Comparison of ENCODE assay signal across 20 mouse cellular contexts in the genomic region with DNA sequence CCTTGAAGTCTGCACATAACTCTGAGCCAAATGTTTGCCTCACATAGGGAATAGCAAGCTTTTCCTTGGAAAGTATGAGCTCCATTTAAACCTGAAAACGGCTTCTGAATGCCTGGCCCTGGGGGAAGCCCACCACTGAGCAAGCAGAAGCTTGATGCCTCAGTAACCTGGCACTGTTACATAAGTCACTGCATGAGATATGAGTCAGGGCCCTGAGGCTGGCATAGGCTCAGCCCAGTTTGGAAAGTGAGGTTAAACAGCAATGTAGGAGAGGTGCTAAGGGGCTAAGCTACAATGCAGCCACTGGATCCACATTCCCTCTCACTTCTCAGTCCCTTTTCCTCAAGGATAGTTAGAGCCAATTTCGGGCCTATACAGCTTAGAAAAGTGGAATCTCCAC. TPM values are rescaled to one million over a fixed set of nuclear protein-coding genes. Genes with fewer than 3 reads are reported as not detected.
DNase-seq lines count a peak whose midpoint lies in the region; ATAC-seq lines count a peak whose summit lies in the region.
"Had no signal": no experiment of that assay in that cellular context is flagged by ENCODE, and none has a peak within 500 bp of the region (broad histone marks: within the 10 kb centered on the region; RNA-seq: fewer than 3 reads in every experiment).

No protein-coding gene starts in this region.

- H3K4me1 ChIP-seq in heart, embryonic 12.5 days (replicated peaks): no peaks in the 10 kb centered on the region
- no peaks in the 10 kb centered on the region for H3K4me1 ChIP-seq in hindbrain, embryonic 12.5 days
- H3K4me1 ChIP-seq: hindbrain, embryonic 15.5 days; lung, embryonic 15.5 days had no signal

- 0 out of 2 replicates have a peak, but pooled peaks cover 2% of the 10 kb centered on the region for H3K9me3 ChIP-seq in heart, embryonic 12.5 days (replicated peaks)
- H3K9me3 ChIP-seq in hindbrain, embryonic 12.5 days (replicated peaks): no peaks in the 10 kb centered on the region
- H3K9me3 ChIP-seq: hindbrain, embryonic 15.5 days; lung, embryonic 15.5 days had no signal

- H3K36me3 ChIP-seq in heart, embryonic 12.5 days: peaks cover 4% of the 10 kb centered on the region; the same call in 1 of the 2 replicates
- no peaks in the 10 kb centered on the region for H3K36me3 ChIP-seq in hindbrain, embryonic 12.5 days
- H3K36me3 ChIP-seq: hindbrain, embryonic 15.5 days; lung, embryonic 15.5 days had no signal

- no peak for ATAC-seq in heart, embryonic 12.5 days (ENCODE audit: insufficient number of reproducible peaks, low FRiP score)
- ATAC-seq in hindbrain, embryonic 12.5 days (ENCODE audit: low FRiP score): no peak
- ATAC-seq: forebrain, embryonic 14.5 days had no signal

- DNase-seq in adrenal gland, adult 2 months: peak; percentile 45
- no peak for DNase-seq in adrenal gland, adult 8-10 months
- DNase-seq in heart, adult 11 months: peak; percentile 74
- peak; percentile 14 to 45 for DNase-seq in cerebellum, postnatal 14 days
- DNase-seq in urinary bladder, postnatal 4 days (ENCODE audit: low spot score in 2 of 2): no peak
- DNase-seq: gastrocnemius, adult 2 months; heart, postnatal 4 days; kidney, adult 2 months; lung, postnatal 4 days; thymus, adult 18-20 months; thymus, postnatal 36 days had no signal

- H3K27me3 ChIP-seq in heart, embryonic 12.5 days (replicated peaks): peaks cover 4% of the 10 kb centered on the region; the same call in 1 of the 2 replicates
- H3K27me3 ChIP-seq in hindbrain, embryonic 12.5 days: peaks cover 32% of the 10 kb centered on the region

- 64% methylated on average over 2 of the region's 2 CpGs for WGBS in heart, embryonic 12.5 days
- WGBS in hindbrain, embryonic 12.5 days: 80% methylated on average over 2 of the region's 2 CpGs

- no peak overlapping the region for H3K9ac ChIP-seq in heart, embryonic 12.5 days
- H3K9ac ChIP-seq in hindbrain, embryonic 12.5 days: no peak overlapping the region
- H3K9ac ChIP-seq: hindbrain, embryonic 15.5 days; liver, embryonic 14.5 days; lung, embryonic 15.5 days had no signal

- no peak overlapping the region for H3K27ac ChIP-seq in heart, embryonic 12.5 days (ENCODE audit: poor library complexity, severe bottlenecking)
- H3K27ac ChIP-seq in hindbrain, embryonic 12.5 days: no peak overlapping the region
- H3K27ac ChIP-seq: gastrocnemius, adult 2 months; hindbrain, embryonic 15.5 days; kidney, postnatal 0 days; left cerebral cortex, adult 2 months; liver, embryonic 14.5 days; lung, embryonic 15.5 days had no signal

- no peak overlapping the region for H3K4me2 ChIP-seq in heart, embryonic 12.5 days
- no peak overlapping the region for H3K4me2 ChIP-seq in hindbrain, embryonic 12.5 days (replicated peaks)
- H3K4me2 ChIP-seq: hindbrain, embryonic 15.5 days; lung, embryonic 15.5 days; midbrain, embryonic 11.5 days had no signal

- no peak overlapping the region for H3K4me3 ChIP-seq in heart, embryonic 12.5 days
- H3K4me3 ChIP-seq in hindbrain, embryonic 12.5 days: no peak overlapping the region
- H3K4me3 ChIP-seq: gastrocnemius, adult 2 months; hindbrain, embryonic 15.5 days; left cerebral cortex, adult 2 months; lung, embryonic 15.5 days had no signal

RNA-seq across cellular contexts. Expression of a gene that starts 10.3 kb away (rescaled TPM):
- total RNA-seq in adrenal gland, adult 2 months (2021): 100 to 1,000 TPM in 1 of 2 experiments, 10 to 100 TPM in 1; 77.4 to 136 TPM
- polyA plus RNA-seq in adrenal gland, adult 2 months (2012; rRNA removed): 53.1 and 71.8 TPM in 2 replicates
- total RNA-seq in adrenal gland, adult 8-10 months (2022): 100 to 1,000 TPM in 3 of 4 experiments, 10 to 100 TPM in 1; 95.1 to 116 (median 103) TPM
- polyA plus RNA-seq in heart, embryonic 12.5 days (2016; fragmentation: Nextera tagmentation; extraction: Ambion mirVana): 198 and 207 TPM in 2 replicates
- 119 and 126 TPM in 2 replicates for polyA plus RNA-seq in hindbrain, embryonic 12.5 days (2016; fragmentation: Nextera tagmentation; extraction: Ambion mirVana)

Comparison
In these comparisons a context has a peak if more than half of its experiments do, and no peak if none do; other contexts are left out.
1. DNase-seq: peak in adrenal gland, adult 2 months (single experiment), heart, adult 11 months (single experiment) and cerebellum, postnatal 14 days (2 of 2); none in adrenal gland, adult 8-10 months (single experiment) and urinary bladder, postnatal 4 days (0 of 2).